Mouse (Mus musculus) kidney, embryonic 15.5 days (tissue): Measurements from ENCODE around the gene Slc30a10. TPM values are rescaled to one million over a fixed set of nuclear protein-coding genes. Genes with fewer than 3 reads are reported as not detected.

Experiments
- ATAC-seq: fragments of 200-750 bp; cut with Nextera tagmentation; replicated peaks from 2 replicates; pipeline ENCODE4 v1.8.0; 2017; ENCODE audit warnings: moderate TSS enrichment; ENCODE audit not compliant: low FRiP score
- H3K27ac ChIP-seq: fragments of 300-500 bp; sonication (generic); 2 replicates; pipeline ENCODE4 v1.5.1; 2015; ENCODE audit warnings: mild to moderate bottlenecking, inconsistent platforms
- H3K27me3 ChIP-seq: fragments of 300-500 bp; sonication (generic); 2 replicates; pipeline ENCODE4 v1.6.1; 2015; ENCODE audit warnings: inconsistent platforms
- H3K36me3 ChIP-seq: fragments of 300-500 bp; sonication (generic); 2 replicates; pipeline ENCODE4 v1.6.1; 2015; ENCODE audit warnings: inconsistent platforms
- H3K4me1 ChIP-seq: fragments of 300-500 bp; sonication (generic); 2 replicates; pipeline ENCODE4 v1.6.1; 2015; ENCODE audit warnings: inconsistent platforms
- H3K4me2 ChIP-seq: fragments of 300-500 bp; sonication (generic); 2 replicates; pipeline ENCODE4 v1.6.1; 2015; ENCODE audit warnings: moderate library complexity, mild to moderate bottlenecking, inconsistent platforms
- H3K4me3 ChIP-seq: fragments of 300-500 bp; sonication (generic); replicated peaks from 2 replicates; pipeline ENCODE4 v1.5.1; 2015; ENCODE audit warnings: mild to moderate bottlenecking, inconsistent platforms
- H3K9ac ChIP-seq: fragments of 300-500 bp; sonication (generic); 2 replicates; pipeline ENCODE4 v1.6.1; 2015; ENCODE audit warnings: mild to moderate bottlenecking, inconsistent platforms
- H3K9me3 ChIP-seq: fragments of 300-500 bp; sonication (generic); replicated peaks from 2 replicates; pipeline ENCODE4 v1.6.1; 2016; ENCODE audit warnings: inconsistent platforms
- WGBS: fragments of 180-500 bp; shearing (Covaris S2); methylation state at CpG from one replicate; pipeline ENCODE4 v1.1.7; 2015; ENCODE audit warnings: mixed read lengths; 5-methylcytosine and 5-hydroxymethylcytosine counted together
- polyA plus RNA-seq: library from polyadenylated mRNA; unstranded; fragments of >200 nt; fragmentation: Nextera tagmentation; extraction: Ambion mirVana; gene quantifications from 2 replicates; pipeline ENCODE4 v1.2.1, GENCODE M21; 2015

The Slc30a10 gene
- polyA plus RNA-seq, 1 experiment from 2014 or later = 0.38 TPM

GRCm38 (mm10) chr1:185496791-185497460, 42.3 kb downstream of the Slc30a10 start:
- Histone ChIP-seq H3K36me3 (no peaks in the 10 kb centered on the region), H3K4me1 (no peaks in the 10 kb centered on the region), H3K4me3 (no peak overlapping the region), H3K27ac (no peak overlapping the region), H3K9ac (no peak overlapping the region), H3K27me3 (no peaks in the 10 kb centered on the region; the same call in 1 of the 2 replicates), H3K4me2 (no peak overlapping the region), H3K9me3 (no peaks in the 10 kb centered on the region)
- WGBS = 79% methylated on average over 14 of the region's 14 CpGs
- ATAC-seq = no peak

GRCm38 (mm10) chr1:185500602-185501001, 46.0 kb downstream of the Slc30a10 start:
- Histone ChIP-seq H3K9ac (no peak overlapping the region), H3K9me3 (no peaks in the 10 kb centered on the region), H3K4me2 (no peak overlapping the region), H3K4me3 (no peak overlapping the region), H3K4me1 (no peaks in the 10 kb centered on the region), H3K36me3 (no peaks in the 10 kb centered on the region), H3K27me3 (no peaks in the 10 kb centered on the region; the same call in 1 of the 2 replicates), H3K27ac (no peak overlapping the region)
- WGBS = 66% methylated on average over 7 of the region's 7 CpGs
- ATAC-seq = no peak

GRCm38 (mm10) chr1:185501801-185502340, 47.2 kb downstream of the Slc30a10 start:
- WGBS = 37% methylated on average over 10 of the region's 10 CpGs
- Histone ChIP-seq H3K27ac (no peak overlapping the region), H3K27me3 (no peaks in the 10 kb centered on the region; the same call in 1 of the 2 replicates), H3K4me2 (no peak overlapping the region), H3K9me3 (no peaks in the 10 kb centered on the region), H3K36me3 (no peaks in the 10 kb centered on the region), H3K9ac (no peak overlapping the region), H3K4me3 (no peak overlapping the region), H3K4me1 (no peaks in the 10 kb centered on the region)
- no peak for ATAC-seq

- H3K27me3 ChIP-seq = no peaks in the 10 kb centered on the region; the same call in 1 of the 2 replicates
- no peak for ATAC-seq
- H3K36me3 ChIP-seq = no peaks in the 10 kb centered on the region
- no peak overlapping the region for H3K27ac ChIP-seq
- WGBS = 41% methylated on average over 6 of the region's 6 CpGs
- no peaks in the 10 kb centered on the region for H3K4me1 ChIP-seq
- no peak overlapping the region for H3K4me2 ChIP-seq
- H3K4me3 ChIP-seq = no peak overlapping the region
- no peak overlapping the region for H3K9ac ChIP-seq
- H3K9me3 ChIP-seq = no peaks in the 10 kb centered on the region
Measured at GRCm38 (mm10) chr1:185502550-185502949, 47.9 kb downstream of the Slc30a10 start.

- H3K36me3 ChIP-seq = no peaks in the 10 kb centered on the region
- 42% methylated on average over 3 of the region's 3 CpGs for WGBS
Measured at GRCm38 (mm10) chr1:185509042-185509441, 54.4 kb downstream of the Slc30a10 start.

GRCm38 (mm10) chr1:185511306-185511705, 56.7 kb downstream of the Slc30a10 start:
- Histone ChIP-seq H3K27ac (no peak overlapping the region), H3K4me2 (no peak overlapping the region), H3K4me1 (no peaks in the 10 kb centered on the region), H3K36me3 (no peaks in the 10 kb centered on the region), H3K4me3 (no peak overlapping the region), H3K9me3 (no peaks in the 10 kb centered on the region), H3K9ac (no peak overlapping the region), H3K27me3 (no peaks in the 10 kb centered on the region)
- ATAC-seq = no peak
- WGBS = 93% methylated on average over 5 of the region's 5 CpGs

More at GRCm38 (mm10) chr1:185509042-185509441, 54.4 kb downstream of the Slc30a10 start:
- H3K9me3 ChIP-seq = no peaks in the 10 kb centered on the region
- no peak for ATAC-seq
- H3K9ac ChIP-seq = no peak overlapping the region
- no peak overlapping the region for H3K4me3 ChIP-seq
- H3K4me2 ChIP-seq = no peak overlapping the region
- no peaks in the 10 kb centered on the region for H3K27me3 ChIP-seq
- H3K4me1 ChIP-seq = no peaks in the 10 kb centered on the region
- H3K27ac ChIP-seq = no peak overlapping the region

GRCm38 (mm10) chr1:185515526-185515979, 60.9 kb downstream of the Slc30a10 start:
- peak; percentile 89 for ATAC-seq
- WGBS = 60% methylated on average over 13 of the region's 14 CpGs
- no peak overlapping the region for H3K4me3 ChIP-seq
- H3K9me3 ChIP-seq = no peaks in the 10 kb centered on the region
- H3K4me2 ChIP-seq = 0 out of 2 replicates have a peak overlapping the region, but pooled peaks have one; percentile 7
- no peak overlapping the region for H3K9ac ChIP-seq
- H3K27ac ChIP-seq = no peak overlapping the region
- no peaks in the 10 kb centered on the region for H3K4me1 ChIP-seq
- H3K27me3 ChIP-seq = no peaks in the 10 kb centered on the region
- no peaks in the 10 kb centered on the region for H3K36me3 ChIP-seq

- Histone ChIP-seq H3K9me3 (no peaks in the 10 kb centered on the region), H3K36me3 (no peaks in the 10 kb centered on the region), H3K27me3 (no peaks in the 10 kb centered on the region), H3K9ac (no peak overlapping the region), H3K4me1 (no peaks in the 10 kb centered on the region), H3K27ac (no peak overlapping the region), H3K4me3 (no peak overlapping the region), H3K4me2 (0 out of 2 replicates have a peak overlapping the region, but pooled peaks have one; percentile 7)
- ATAC-seq = no peak
- WGBS = 49% methylated on average over 10 of the region's 10 CpGs
Measured at GRCm38 (mm10) chr1:185516041-185516440, 61.4 kb downstream of the Slc30a10 start.

GRCm38 (mm10) chr1:185517566-185517965, 62.9 kb downstream of the Slc30a10 start:
- Histone ChIP-seq H3K4me3 (no peak overlapping the region), H3K9ac (no peak overlapping the region), H3K36me3 (no peaks in the 10 kb centered on the region), H3K4me2 (no peak overlapping the region), H3K4me1 (no peaks in the 10 kb centered on the region), H3K27ac (no peak overlapping the region), H3K27me3 (no peaks in the 10 kb centered on the region), H3K9me3 (no peaks in the 10 kb centered on the region)
- WGBS = 10% methylated on average over 3 of the region's 5 CpGs
- no peak for ATAC-seq

Other genes with a start within 250 kb of the Slc30a10 start
- gene Iars2, start 125.5 kb upstream of the Slc30a10 start, polyA plus RNA-seq = 30.4 and 32.7 TPM in 2 replicates
- 53.2 and 54.3 TPM in 2 replicates for gene Bpnt1, start 122.7 kb upstream of the Slc30a10 start, polyA plus RNA-seq
- 142 and 160 TPM in 2 replicates for gene Eprs, start 91.8 kb upstream of the Slc30a10 start, polyA plus RNA-seq